8 mouse cellular contexts compared by ENCODE assay signal in the genomic region with DNA sequence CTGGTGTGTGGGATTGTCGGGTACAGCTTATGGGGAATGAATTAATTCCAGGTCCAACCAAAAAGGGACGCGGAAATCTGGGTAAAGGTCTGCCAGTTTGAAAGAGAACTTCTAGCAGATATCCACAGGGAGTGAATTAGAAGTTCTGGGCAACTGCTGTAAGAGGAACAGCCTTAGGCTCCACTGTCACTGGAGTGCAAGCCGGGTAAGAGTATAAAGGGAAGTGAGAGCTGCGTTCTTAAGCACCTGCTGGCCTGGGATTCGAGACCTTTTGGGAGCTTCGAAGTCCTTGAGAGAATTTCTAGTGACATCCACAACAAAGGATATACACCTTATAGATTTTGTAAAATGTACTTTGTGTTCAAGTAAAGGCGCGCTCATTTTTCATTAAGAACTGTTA. TPM values are rescaled to one million over a fixed set of nuclear protein-coding genes. Genes with fewer than 3 reads are reported as not detected.
A peak's percentile ranks its signal among the peaks of the same experiment; 100 is the strongest.
DNase-seq lines count a peak whose midpoint lies in the region; ATAC-seq and TF ChIP-seq lines count a peak whose summit lies in the region.

No protein-coding gene starts in this region.

- no peak for TF ChIP-seq CTCF in heart, postnatal 0 days (IDR thresholded peaks at IDR 0.05; ENCODE audit: low read depth)

- H3K27me3 ChIP-seq in heart, postnatal 0 days (ENCODE audit: control insufficient read depth, insufficient read depth, low read length) = no peaks in the 10 kb centered on the region
- H3K27me3 ChIP-seq in embryonic facial prominence, embryonic 15.5 days = peaks cover 11% of the 10 kb centered on the region
- 0 out of 2 replicates have a peak, but pooled peaks cover 7% of the 10 kb centered on the region for H3K27me3 ChIP-seq in intestine, embryonic 16.5 days (replicated peaks; ENCODE audit: control insufficient read depth, insufficient read depth, low read length)
- H3K27me3 ChIP-seq in myocyte (ENCODE audit: control insufficient read depth, insufficient read depth, insufficient read length) = no peaks in the 10 kb centered on the region

- peak overlapping the region; percentile 52; the same call in 1 of the 2 replicates for H3K9ac ChIP-seq in heart, postnatal 0 days (replicated peaks; ENCODE audit: low read depth, low read length)
- H3K9ac ChIP-seq in embryonic facial prominence, embryonic 15.5 days = peak overlapping the region; percentile 52; the same call in 1 of the 2 replicates
- no peak overlapping the region for H3K9ac ChIP-seq in intestine, embryonic 16.5 days (ENCODE audit: low read depth, low read length)

- H3K27ac ChIP-seq in heart, postnatal 0 days (ENCODE audit: low read depth) = no peak overlapping the region
- peak overlapping the region; percentile 82 for H3K27ac ChIP-seq in embryonic facial prominence, embryonic 15.5 days (replicated peaks)
- H3K27ac ChIP-seq in intestine, embryonic 16.5 days (ENCODE audit: low read length) = no peak overlapping the region

- no peaks in the 10 kb centered on the region for H3K79me2 ChIP-seq in myocyte (ENCODE audit: control insufficient read depth, insufficient read depth)

- ATAC-seq in heart, postnatal 0 days (ENCODE audit: insufficient read depth, low read depth) = no peak
- no peak for ATAC-seq in embryonic facial prominence, embryonic 15.5 days (ENCODE audit: insufficient number of reproducible peaks, low FRiP score, low TSS enrichment, low read depth)
- ATAC-seq in intestine, embryonic 16.5 days = no peak

- H3K4me3 ChIP-seq in heart, postnatal 0 days (ENCODE audit: low read depth, low read length) = peak overlapping the region; percentile 57
- H3K4me3 ChIP-seq in embryonic facial prominence, embryonic 15.5 days (replicated peaks) = peak overlapping the region; percentile 51
- H3K4me3 ChIP-seq in intestine, embryonic 16.5 days (ENCODE audit: low read length) = peak overlapping the region; percentile 55
- peak overlapping the region; percentile 16 for H3K4me3 ChIP-seq in myocyte

- no peak for TF ChIP-seq EP300 in heart, postnatal 0 days (IDR thresholded peaks at IDR 0.05; ENCODE audit: low read depth)

- peak overlapping the region; percentile 16 for H3ac ChIP-seq in myocyte (ENCODE audit: control insufficient read depth, insufficient read length)

- WGBS in heart, postnatal 0 days = 63% methylated on average over 9 of the region's 9 CpGs
- 43% methylated on average over 9 of the region's 9 CpGs for WGBS in embryonic facial prominence, embryonic 15.5 days
- 48% methylated on average over 9 of the region's 9 CpGs for WGBS in intestine, embryonic 16.5 days

- no peaks in the 10 kb centered on the region for H3K36me3 ChIP-seq in heart, postnatal 0 days (replicated peaks; ENCODE audit: control insufficient read depth, insufficient read depth, low read length)
- H3K36me3 ChIP-seq in embryonic facial prominence, embryonic 15.5 days = no peaks in the 10 kb centered on the region
- H3K36me3 ChIP-seq in intestine, embryonic 16.5 days (ENCODE audit: control insufficient read depth, insufficient read depth, low read length) = no peaks in the 10 kb centered on the region
- no peaks in the 10 kb centered on the region for H3K36me3 ChIP-seq in myocyte (ENCODE audit: control insufficient read depth, insufficient read depth)

- peak overlapping the region; percentile 97 for H3K4me2 ChIP-seq in heart, postnatal 0 days (ENCODE audit: low read depth, low read length)
- H3K4me2 ChIP-seq in embryonic facial prominence, embryonic 15.5 days (replicated peaks) = peak overlapping the region; percentile 89
- peak overlapping the region; percentile 95 for H3K4me2 ChIP-seq in intestine, embryonic 16.5 days (ENCODE audit: low read depth, low read length)
- peak overlapping the region; percentile 72 for H3K4me2 ChIP-seq in myocyte (ENCODE audit: low read depth)

- no peak for DNase-seq in heart, postnatal 0 days (ENCODE audit: low spot score)
- DNase-seq in heart, postnatal 25 days (ENCODE audit: low spot score) = no peak
- DNase-seq in urinary bladder, adult 2 months (ENCODE audit: low spot score) = no peak
- DNase-seq in T-cell, adult 2 months (ENCODE audit: low spot score) = no peak
- DNase-seq in thymus, postnatal 25 days = no peak

- intact Hi-C loops in heart, postnatal 25 days (cut with DNase I) = loop anchor here (1.0 to 2.0 kb wide), 2 partner anchors 228 to 251 kb away; no protein-coding TSS in a partner anchor

- no peaks in the 10 kb centered on the region for H3K9me3 ChIP-seq in heart, postnatal 0 days (replicated peaks; ENCODE audit: control insufficient read depth, low read length)
- H3K9me3 ChIP-seq in embryonic facial prominence, embryonic 15.5 days (replicated peaks) = no peaks in the 10 kb centered on the region
- no peaks in the 10 kb centered on the region for H3K9me3 ChIP-seq in intestine, embryonic 16.5 days (ENCODE audit: control insufficient read depth, low read length)

- H3K4me1 ChIP-seq in heart, postnatal 0 days (ENCODE audit: control insufficient read depth, insufficient read depth) = 0 out of 2 replicates have a peak, but pooled peaks cover 6% of the 10 kb centered on the region
- 0 out of 2 replicates have a peak, but pooled peaks cover 17% of the 10 kb centered on the region for H3K4me1 ChIP-seq in embryonic facial prominence, embryonic 15.5 days
- peaks cover 2% of the 10 kb centered on the region for H3K4me1 ChIP-seq in intestine, embryonic 16.5 days (ENCODE audit: control insufficient read depth, insufficient read depth, low read length)

- TF ChIP-seq POLR2A in myocyte (IDR thresholded peaks at IDR 0.05; ENCODE audit: insufficient read length, low read depth) = no peak

TF ChIP-seq in myocyte, 11 proteins besides CTCF, POLR2A, EP300 and RAD21:
- TF ChIP-seq MYOG (IDR thresholded peaks at IDR 0.05; ENCODE audit: control insufficient read depth in 1 of 3, insufficient read depth in 1 of 3, insufficient read length in 2 of 3, low read depth in 2 of 3) (no peak), E2F4 (IDR thresholded peaks at IDR 0.05; ENCODE audit: insufficient read depth) (no peak), REST (IDR thresholded peaks at IDR 0.05; ENCODE audit: insufficient read depth, insufficient read length) (no peak), TCF3 (IDR thresholded peaks at IDR 0.05; ENCODE audit: insufficient read length, low read depth) (no peak), TCF12 (IDR thresholded peaks at IDR 0.05; ENCODE audit: insufficient read depth, poor library complexity, severe bottlenecking) (no peak), SRF (IDR thresholded peaks at IDR 0.05; ENCODE audit: control insufficient read depth, insufficient read length, low read depth) (no peak), MAX (IDR thresholded peaks at IDR 0.05; ENCODE audit: low read depth) (no peak), POLR2AphosphoS2 (IDR thresholded peaks at IDR 0.05; ENCODE audit: insufficient read length, low read depth) (no peak), CEBPB (IDR thresholded peaks at IDR 0.05; ENCODE audit: insufficient read depth, poor library complexity, severe bottlenecking) (no peak), MYOD1 (IDR thresholded peaks at IDR 0.05; ENCODE audit: control insufficient read depth in 1 of 3, insufficient read length in 2 of 3, low read depth in 2 of 3) (no peak), USF1 (IDR thresholded peaks at IDR 0.05; ENCODE audit: low read depth) (no peak)

RNA-seq across cellular contexts. Expression of a gene that starts 0.3 kb away (rescaled TPM):
- total RNA-seq in heart, postnatal 0 days (2014; rRNA removed; ENCODE audit: low replicate concordance) = 1.5 and 3.4 TPM in 2 replicates
- polyA plus RNA-seq in heart, postnatal 0 days (2015; fragmentation: Nextera tagmentation; extraction: Ambion mirVana) = 0.49 and 0.57 TPM in 2 replicates
- total RNA-seq in heart, postnatal 25 days (2021) = 1 to 10 TPM; 3.1 to 5.0 TPM
- polyA plus RNA-seq in embryonic facial prominence, embryonic 15.5 days (2015; fragmentation: Nextera tagmentation; extraction: Ambion mirVana) = 13.1 and 16.8 TPM in 2 replicates
- polyA plus RNA-seq in intestine, embryonic 16.5 days (2015; fragmentation: Nextera tagmentation; extraction: Ambion mirVana) = 0.21 and 0.40 TPM in 2 replicates
- 0.02 TPM for polyA plus RNA-seq in myocyte (2012; fragmentation: generic; extraction: Trizol)
- polyA plus RNA-seq in urinary bladder, adult 2 months (2012; rRNA removed) = 2.1 and 3.4 TPM in 2 replicates
